Mouse (Mus musculus): ENCODE measurements around the gene Tex14. TPM values are rescaled to one million over a fixed set of nuclear protein-coding genes. Genes with fewer than 3 reads are reported as not detected.
"Not testable (repeated sequence)": the region's sequence is repeated elsewhere in the genome, so short reads cannot be mapped to it uniquely, and the experiment has no call there.

Tex14 gene
- polyA plus RNA-seq, 1 experiment from 2014 or later, result 1.7 TPM

- no peak for ATAC-seq (ENCODE audit: insufficient number of reproducible peaks, low FRiP score, low TSS enrichment, low read depth)
- no peak overlapping the region for H3K9ac ChIP-seq
- peaks cover 13% of the 10 kb centered on the region; the same call in 1 of the 2 replicates for H3K4me1 ChIP-seq
- no peak overlapping the region for H3K4me3 ChIP-seq (replicated peaks)
- no peaks in the 10 kb centered on the region for H3K27me3 ChIP-seq
- H3K36me3 ChIP-seq, result no peaks in the 10 kb centered on the region
- no peak overlapping the region for H3K4me2 ChIP-seq (replicated peaks)
- H3K27ac ChIP-seq (replicated peaks), result peak overlapping the region; percentile 77
- WGBS, result 48% methylated on average over 1 of the region's 1 CpGs
- no peaks in the 10 kb centered on the region for H3K9me3 ChIP-seq (replicated peaks)
Measured at GRCm38 (mm10) chr11:87427273-87428050, 22.6 kb downstream of the Tex14 start.

- no peak for ATAC-seq (ENCODE audit: insufficient number of reproducible peaks, low FRiP score, low TSS enrichment, low read depth)
- Histone ChIP-seq H3K4me1 (peaks cover 13% of the 10 kb centered on the region; the same call in 1 of the 2 replicates), H3K27ac (replicated peaks) (no peak overlapping the region), H3K27me3 (no peaks in the 10 kb centered on the region), H3K4me2 (replicated peaks) (no peak overlapping the region), H3K4me3 (replicated peaks) (no peak overlapping the region), H3K9me3 (replicated peaks) (no peaks in the 10 kb centered on the region), H3K9ac (no peak overlapping the region), H3K36me3 (no peaks in the 10 kb centered on the region)
- WGBS, result 64% methylated on average over 2 of the region's 2 CpGs
Measured at GRCm38 (mm10) chr11:87428051-87428673, 23.3 kb downstream of the Tex14 start.

GRCm38 (mm10) chr11:87429363-87429762, 24.5 kb downstream of the Tex14 start:
- Histone ChIP-seq H3K36me3 (no peaks in the 10 kb centered on the region), H3K4me1 (peaks cover 10% of the 10 kb centered on the region; the same call in 1 of the 2 replicates), H3K4me2 (replicated peaks) (no peak overlapping the region), H3K27ac (replicated peaks) (no peak overlapping the region), H3K27me3 (no peaks in the 10 kb centered on the region), H3K9me3 (replicated peaks) (no peaks in the 10 kb centered on the region), H3K4me3 (replicated peaks) (no peak overlapping the region), H3K9ac (no peak overlapping the region)
- WGBS, result 86% methylated on average over 4 of the region's 4 CpGs
- no peak for ATAC-seq (ENCODE audit: insufficient number of reproducible peaks, low FRiP score, low TSS enrichment, low read depth)

- no peak for ATAC-seq (ENCODE audit: insufficient number of reproducible peaks, low FRiP score, low TSS enrichment, low read depth)
- 68% methylated on average over 2 of the region's 2 CpGs for WGBS
- Histone ChIP-seq H3K4me3 (replicated peaks) (no peak overlapping the region), H3K27ac (replicated peaks) (no peak overlapping the region), H3K9me3 (replicated peaks) (no peaks in the 10 kb centered on the region), H3K36me3 (no peaks in the 10 kb centered on the region), H3K9ac (no peak overlapping the region), H3K4me1 (peaks cover 5% of the 10 kb centered on the region; the same call in 1 of the 2 replicates), H3K4me2 (replicated peaks) (no peak overlapping the region), H3K27me3 (no peaks in the 10 kb centered on the region)
Measured at GRCm38 (mm10) chr11:87430374-87430773, 25.5 kb downstream of the Tex14 start.

DNA sequence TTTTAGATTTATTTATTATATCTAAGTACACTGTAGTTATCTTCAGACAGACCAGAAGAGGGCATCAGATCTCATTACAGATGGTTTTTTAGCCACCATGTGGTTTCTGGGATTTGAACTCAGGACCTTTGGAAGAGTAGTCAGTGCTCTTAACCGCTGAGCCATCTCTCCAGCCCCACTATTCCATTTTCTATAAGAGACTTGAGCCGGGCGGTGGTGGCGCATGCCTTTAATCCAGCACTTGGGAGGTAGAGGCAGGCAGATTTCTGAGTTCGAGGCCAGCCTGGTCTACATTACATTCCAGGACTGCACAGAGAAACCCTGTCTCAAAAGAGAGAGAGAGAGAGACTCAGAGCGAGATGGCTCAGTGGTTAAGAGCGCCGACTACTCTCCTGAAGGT, 26.9 kb downstream of the Tex14 start:
- not testable (repeated sequence) for H3K4me3 ChIP-seq (replicated peaks); H3K36me3 ChIP-seq; ATAC-seq (ENCODE audit: insufficient number of reproducible peaks, low FRiP score, low TSS enrichment, low read depth); H3K4me2 ChIP-seq (replicated peaks); H3K9me3 ChIP-seq (replicated peaks); H3K4me1 ChIP-seq; H3K27me3 ChIP-seq; H3K9ac ChIP-seq; H3K27ac ChIP-seq (replicated peaks)
- whole genome bisulfite sequencing, result 92% methylated on average over 8 of the region's 8 CpGs

- Histone ChIP-seq H3K9ac (no peak overlapping the region), H3K4me1 (no peaks in the 10 kb centered on the region), H3K27me3 (no peaks in the 10 kb centered on the region), H3K4me2 (replicated peaks) (no peak overlapping the region), H3K4me3 (replicated peaks) (no peak overlapping the region), H3K36me3 (no peaks in the 10 kb centered on the region), H3K9me3 (replicated peaks) (no peaks in the 10 kb centered on the region), H3K27ac (replicated peaks) (no peak overlapping the region)
- 65% methylated on average over 1 of the region's 1 CpGs for WGBS
- no peak for ATAC-seq (ENCODE audit: insufficient number of reproducible peaks, low FRiP score, low TSS enrichment, low read depth)
Measured at GRCm38 (mm10) chr11:87432447-87432846, 27.6 kb downstream of the Tex14 start.

- H3K9ac ChIP-seq, result no peak overlapping the region
- ATAC-seq (ENCODE audit: insufficient number of reproducible peaks, low FRiP score, low TSS enrichment, low read depth), result no peak
- H3K36me3 ChIP-seq, result no peaks in the 10 kb centered on the region
- H3K4me3 ChIP-seq (replicated peaks), result no peak overlapping the region
- H3K27me3 ChIP-seq, result no peaks in the 10 kb centered on the region
- H3K27ac ChIP-seq (replicated peaks), result no peak overlapping the region
- H3K4me1 ChIP-seq, result no peaks in the 10 kb centered on the region
- WGBS, result 41% methylated on average over 6 of the region's 6 CpGs
- no peaks in the 10 kb centered on the region for H3K9me3 ChIP-seq (replicated peaks)
- H3K4me2 ChIP-seq (replicated peaks), result no peak overlapping the region
Measured at GRCm38 (mm10) chr11:87432933-87433669, 28.2 kb downstream of the Tex14 start.

- not testable (repeated sequence) for H3K27ac ChIP-seq (replicated peaks); H3K9ac ChIP-seq; H3K4me3 ChIP-seq (replicated peaks); H3K4me1 ChIP-seq; H3K4me2 ChIP-seq (replicated peaks); H3K36me3 ChIP-seq; ATAC-seq (ENCODE audit: insufficient number of reproducible peaks, low FRiP score, low TSS enrichment, low read depth); H3K27me3 ChIP-seq; H3K9me3 ChIP-seq (replicated peaks)
- 93% methylated on average over 2 of the region's 2 CpGs for WGBS
Measured at GRCm38 (mm10) chr11:87435107-87435506, 30.2 kb downstream of the Tex14 start.

GRCm38 (mm10) chr11:87436326-87437232, 31.7 kb downstream of the Tex14 start:
- Histone ChIP-seq H3K36me3 (no peaks in the 10 kb centered on the region), H3K27ac (replicated peaks) (no peak overlapping the region), H3K4me1 (no peaks in the 10 kb centered on the region), H3K9me3 (replicated peaks) (no peaks in the 10 kb centered on the region), H3K27me3 (no peaks in the 10 kb centered on the region), H3K4me3 (replicated peaks) (no peak overlapping the region), H3K4me2 (replicated peaks) (no peak overlapping the region), H3K9ac (no peak overlapping the region)
- WGBS, result 59% methylated on average over 5 of the region's 5 CpGs
- ATAC-seq (ENCODE audit: insufficient number of reproducible peaks, low FRiP score, low TSS enrichment, low read depth), result no peak

GRCm38 (mm10) chr11:87439796-87440420, 35.0 kb downstream of the Tex14 start:
- Histone ChIP-seq H3K27ac (replicated peaks) (no peak overlapping the region), H3K9me3 (replicated peaks) (no peaks in the 10 kb centered on the region)
- 74% methylated on average over 10 of the region's 10 CpGs for WGBS

More at GRCm38 (mm10) chr11:87439796-87440420, 35.0 kb downstream of the Tex14 start:
- Histone ChIP-seq H3K9ac (no peak overlapping the region), H3K4me2 (replicated peaks) (no peak overlapping the region), H3K36me3 (no peaks in the 10 kb centered on the region), H3K4me3 (replicated peaks) (no peak overlapping the region), H3K4me1 (0 out of 2 replicates have a peak, but pooled peaks cover 2% of the 10 kb centered on the region), H3K27me3 (no peaks in the 10 kb centered on the region)
- no peak for ATAC-seq (ENCODE audit: insufficient number of reproducible peaks, low FRiP score, low TSS enrichment, low read depth)

Data from embryonic facial prominence, embryonic 15.5 days (tissue).